ENCODE assay signal across 10 mouse cellular contexts in the genomic region with DNA sequence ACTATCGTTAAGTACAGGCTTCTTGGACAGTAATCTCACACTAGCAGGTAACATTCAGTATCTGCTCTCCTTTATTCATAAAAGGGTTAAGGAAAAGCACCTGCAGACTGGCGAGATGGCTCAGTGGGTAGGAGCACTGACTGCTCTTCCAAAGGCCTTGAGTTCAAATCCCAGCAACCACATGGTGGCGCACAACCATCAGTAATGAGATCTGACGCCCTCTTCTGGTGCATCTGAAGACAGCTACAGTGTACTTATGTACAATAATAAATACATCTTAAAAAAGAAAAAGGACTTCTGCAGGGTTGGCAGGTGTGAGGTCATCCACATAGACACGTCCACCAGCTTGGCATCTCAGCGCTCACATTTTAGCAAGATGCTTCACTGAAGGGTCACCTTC. TPM values are rescaled to one million over a fixed set of nuclear protein-coding genes. Genes with fewer than 3 reads are reported as not detected.
A peak's percentile ranks its signal among the peaks of the same experiment; 100 is the strongest.
DNase-seq lines count a peak whose midpoint lies in the region; ATAC-seq and TF ChIP-seq lines count a peak whose summit lies in the region.
"Not testable (repeated sequence)": the region's sequence is repeated elsewhere in the genome, so short reads cannot be mapped to it uniquely, and the experiment has no call there.
"Had no signal": no experiment of that assay in that cellular context is flagged by ENCODE, and none has a peak within 500 bp of the region (broad histone marks: within the 10 kb centered on the region; RNA-seq: fewer than 3 reads in every experiment).

No protein-coding gene starts in this region.

- TF ChIP-seq POLR2A in liver, adult 2 months (IDR thresholded peaks at IDR 0.05; ENCODE audit: extremely low read depth, insufficient read depth, low read length); thymus, adult 2 months (IDR thresholded peaks at IDR 0.05; ENCODE audit: control insufficient read depth, extremely low read depth, insufficient read depth, low read length, poor library complexity): not testable (repeated sequence)

- not testable (repeated sequence) for H3K9ac ChIP-seq in heart, postnatal 0 days (replicated peaks; ENCODE audit: low read depth, low read length); liver, adult 2 months (ENCODE audit: low read depth, low read length)

- WGBS in heart, postnatal 0 days: 58% methylated on average over 6 of the region's 6 CpGs
- WGBS in liver, adult 2 months: 78% methylated on average over 6 of the region's 6 CpGs
- WGBS in thymus, adult 2 months: 87% methylated on average over 6 of the region's 6 CpGs

- not testable (repeated sequence) for H3K27me3 ChIP-seq in heart, postnatal 0 days (ENCODE audit: control insufficient read depth, insufficient read depth, low read length); liver, adult 2 months (ENCODE audit: control insufficient read depth, insufficient read depth, low read length); thymus, adult 2 months (ENCODE audit: control insufficient read depth, insufficient read depth, low read length)

- not testable (repeated sequence) for H3K4me2 ChIP-seq in heart, postnatal 0 days (ENCODE audit: low read depth, low read length)

- H3K4me1 ChIP-seq in heart, postnatal 0 days (ENCODE audit: control insufficient read depth, insufficient read depth): peaks cover 30% of the 10 kb centered on the region
- H3K4me1 ChIP-seq in liver, adult 2 months (ENCODE audit: control insufficient read depth, insufficient read depth, low read length); thymus, adult 2 months (replicated peaks; ENCODE audit: control insufficient read depth, insufficient read depth, low read length): not testable (repeated sequence)

- H3K27ac ChIP-seq in heart, postnatal 0 days (ENCODE audit: low read depth); liver, adult 2 months (replicated peaks; ENCODE audit: insufficient read depth, low read depth, low read length); thymus, adult 2 months (ENCODE audit: control insufficient read depth, insufficient read depth, low read length): not testable (repeated sequence)

- H3K9me3 ChIP-seq in heart, postnatal 0 days (replicated peaks; ENCODE audit: control insufficient read depth, low read length): not testable (repeated sequence)

- not testable (repeated sequence) for H3K4me3 ChIP-seq in heart, postnatal 0 days (ENCODE audit: low read depth, low read length); liver, adult 2 months (ENCODE audit: insufficient read depth, low read depth, low read length); thymus, adult 2 months (ENCODE audit: control insufficient read depth, insufficient read depth, low read length)

- peak; percentile 27 for DNase-seq in adrenal gland, adult 2 months
- DNase-seq in cerebellum, postnatal 10 days: peak; percentile 54
- not testable (repeated sequence) for DNase-seq in heart, postnatal 0 days (ENCODE audit: low spot score); liver, adult 2 months (ENCODE audit: extremely low read depth, low read depth, low spot score)
- peak; percentile 51 for DNase-seq in kidney, postnatal 10 days
- peak; percentile 19 for DNase-seq in lung, postnatal 25 days (ENCODE audit: low spot score)
- DNase-seq in thymus, adult 2 months: peak; percentile 29

- not testable (repeated sequence) for H3K79me2 ChIP-seq in liver, adult 2 months (ENCODE audit: control insufficient read depth, insufficient read depth, low read length)

- peak; percentile 36 for TF ChIP-seq CTCF in heart, postnatal 0 days (IDR thresholded peaks at IDR 0.05; ENCODE audit: low read depth)
- 0 out of 2 replicates have a peak, but pooled peaks have one; percentile 12 for TF ChIP-seq CTCF in liver, adult 2 months (IDR thresholded peaks at IDR 0.05; ENCODE audit: low read depth, low read length)
- not testable (repeated sequence) for TF ChIP-seq CTCF in thymus, adult 2 months (IDR thresholded peaks at IDR 0.05; ENCODE audit: borderline replicate concordance, control insufficient read depth, extremely low read depth, insufficient read depth, low read length, poor library complexity)

- not testable (repeated sequence) for ATAC-seq in heart, postnatal 0 days (ENCODE audit: insufficient read depth, low read depth)

- H3K36me3 ChIP-seq in heart, postnatal 0 days (replicated peaks; ENCODE audit: control insufficient read depth, insufficient read depth, low read length): peaks cover 43% of the 10 kb centered on the region
- H3K36me3 ChIP-seq in liver, adult 2 months (ENCODE audit: control insufficient read depth, insufficient read depth, low read length): peaks cover 21% of the 10 kb centered on the region
- peaks cover 40% of the 10 kb centered on the region for H3K36me3 ChIP-seq in thymus, adult 2 months (ENCODE audit: control insufficient read depth, insufficient read depth, low read length)

- not testable (repeated sequence) for TF ChIP-seq EP300 in heart, postnatal 0 days (IDR thresholded peaks at IDR 0.05; ENCODE audit: low read depth)

RNA-seq across cellular contexts. Expression of a gene that starts 6.5 kb away (rescaled TPM):
- total RNA-seq in adrenal gland, adult 2 months (2021): 10 to 100 TPM in 1 of 2 experiments, 1 to 10 TPM in 1; 9.6 to 11.7 TPM
- 29.3 and 47.0 TPM in 2 replicates for polyA plus RNA-seq in adrenal gland, adult 2 months (2012; rRNA removed)
- 13.8 and 30.7 TPM in 2 replicates for total RNA-seq in heart, postnatal 0 days (2014; rRNA removed; ENCODE audit: low replicate concordance)
- 21.0 and 26.0 TPM in 2 replicates for polyA plus RNA-seq in heart, postnatal 0 days (2015; fragmentation: Nextera tagmentation; extraction: Ambion mirVana)
- total RNA-seq in liver, adult 2 months (2014; rRNA removed): 0.18 and 0.47 TPM in 2 replicates
- polyA plus RNA-seq in liver, adult 2 months (2012; rRNA removed): 0.14 and 0.33 TPM in 2 replicates
- 18.0 and 26.4 TPM in 2 replicates for polyA plus RNA-seq in thymus, adult 2 months (2012; rRNA removed)
- total RNA-seq: hematopoietic stem cell, adult 5-6 weeks; monocyte, adult 5-6 weeks had no signal
- polyA plus RNA-seq: erythroblast, embryonic 14.5 days had no signal

RNA-seq across cellular contexts. Expression of a gene that starts 48.7 kb away (rescaled TPM):
- 10 to 100 TPM; 58.6 to 77.5 TPM for total RNA-seq in adrenal gland, adult 2 months (2021)
- 76.6 and 80.7 TPM in 2 replicates for polyA plus RNA-seq in adrenal gland, adult 2 months (2012; rRNA removed)
- 41.0 and 67.8 TPM in 2 replicates for total RNA-seq in heart, postnatal 0 days (2014; rRNA removed; ENCODE audit: low replicate concordance)
- polyA plus RNA-seq in heart, postnatal 0 days (2015; fragmentation: Nextera tagmentation; extraction: Ambion mirVana): 27.7 and 32.3 TPM in 2 replicates
- 17.1 and 20.9 TPM in 2 replicates for total RNA-seq in liver, adult 2 months (2014; rRNA removed)
- 27.2 and 29.5 TPM in 2 replicates for polyA plus RNA-seq in liver, adult 2 months (2012; rRNA removed)
- polyA plus RNA-seq in thymus, adult 2 months (2012; rRNA removed): 166 and 184 TPM in 2 replicates

RNA-seq across cellular contexts. Expression of a gene that starts 57.0 kb away (rescaled TPM):
- 1 to 10 TPM; 2.1 to 2.6 TPM for total RNA-seq in adrenal gland, adult 2 months (2021)
- 0.77 and 1.1 TPM in 2 replicates for polyA plus RNA-seq in adrenal gland, adult 2 months (2012; rRNA removed)
- total RNA-seq in heart, postnatal 0 days (2014; rRNA removed; ENCODE audit: low replicate concordance): 1.1 and 7.5 TPM in 2 replicates
- 1.3 TPM in 2 replicates for polyA plus RNA-seq in heart, postnatal 0 days (2015; fragmentation: Nextera tagmentation; extraction: Ambion mirVana)
- 0.09 and 0.13 TPM in 2 replicates for total RNA-seq in liver, adult 2 months (2014; rRNA removed)
- 0.16 and 0.17 TPM in 2 replicates for polyA plus RNA-seq in liver, adult 2 months (2012; rRNA removed)
- polyA plus RNA-seq in thymus, adult 2 months (2012; rRNA removed): 2.4 and 3.4 TPM in 2 replicates
- total RNA-seq: hematopoietic stem cell, adult 5-6 weeks; monocyte, adult 5-6 weeks had no signal
- polyA plus RNA-seq: erythroblast, embryonic 14.5 days had no signal

Comparison
In these comparisons a context has a peak if more than half of its experiments do, and no peak if none do; other contexts are left out.
1. RNA of a gene that starts 6.5 kb away (polyA plus RNA-seq): 29.3 to 47.0 TPM in adrenal gland, adult 2 months, 21.0 to 26.0 TPM in heart, postnatal 0 days and 18.0 to 26.4 TPM in thymus, adult 2 months; 0.14 to 0.33 TPM in liver, adult 2 months; every median in the first group is over 10 times any median in the second.